Mouse (Mus musculus) cerebellum, adult 18-20 months (tissue): ENCODE measurements around the gene Iglon5.

ENCODE experiments used
- DNase-seq, 2 experiments: peaks; one replicate each; pipeline ENCODE4 v3.0.0; 2021

Gene Iglon5

DNA sequence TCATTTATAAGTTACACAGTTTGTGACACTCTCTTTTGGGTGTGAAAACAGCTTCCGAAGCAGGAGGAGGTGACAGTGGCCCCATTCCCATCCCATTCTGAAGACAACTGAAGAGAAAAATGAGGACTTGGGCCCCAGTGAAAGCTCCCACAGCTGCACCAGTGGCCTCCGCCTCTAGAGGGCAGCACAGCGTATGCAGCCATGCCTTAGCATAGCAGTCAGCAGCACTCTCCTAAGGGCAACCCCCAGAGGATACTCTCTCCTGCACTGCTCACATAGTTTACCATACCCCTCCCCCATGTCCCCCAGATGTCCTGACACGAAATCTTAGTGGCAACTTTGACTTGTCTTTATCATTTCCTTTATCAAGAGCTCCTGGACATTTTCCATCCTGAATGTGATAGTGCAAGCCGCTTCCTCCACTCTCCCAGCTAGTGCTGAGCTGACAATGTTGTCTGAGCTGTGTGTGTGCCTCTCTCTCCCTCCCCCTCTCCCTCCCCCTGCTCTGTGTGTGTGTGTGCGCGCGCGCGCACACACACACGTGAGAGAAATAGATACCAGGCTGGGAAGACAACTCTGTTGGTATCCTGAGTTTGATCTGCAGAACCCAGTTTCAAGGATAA lies 66.8 kb downstream of the Iglon5 start:
- peak; percentile 80 to 84 for DNase-seq
